Mouse (Mus musculus) heart, embryonic 16.5 days (tissue): ENCODE data around the gene Lrrc7. TPM values are rescaled to one million over a fixed set of nuclear protein-coding genes. Genes with fewer than 3 reads are reported as not detected.

Experiments
- ATAC-seq: fragments of 200-750 bp; cut with Nextera tagmentation; replicated peaks from 2 replicates; pipeline ENCODE4 v1.8.0; 2017; ENCODE audit warnings: moderate number of reproducible peaks; ENCODE audit not compliant: insufficient read depth, low FRiP score; ENCODE audit errors: extremely low read depth
- H3K27ac ChIP-seq: fragments of 300-500 bp; sonication (generic); 2 replicates; pipeline ENCODE4 v1.5.1; 2014; ENCODE audit warnings: mild to moderate bottlenecking, low read length, control low read depth, moderate library complexity
- H3K27me3 ChIP-seq: fragments of 300-500 bp; sonication (generic); 2 replicates; pipeline ENCODE4 v1.6.1; 2014; ENCODE audit warnings: low read length, mixed read lengths; ENCODE audit not compliant: control insufficient read depth, insufficient read depth
- H3K36me3 ChIP-seq: fragments of 300-500 bp; sonication (generic); 2 replicates; pipeline ENCODE4 v1.6.1; 2014; ENCODE audit not compliant: control insufficient read depth, insufficient read depth
- H3K4me1 ChIP-seq: fragments of 300-500 bp; sonication (generic); 2 replicates; pipeline ENCODE4 v1.6.1; 2014; ENCODE audit warnings: low read length, mixed read lengths; ENCODE audit not compliant: control insufficient read depth, insufficient read depth
- H3K4me2 ChIP-seq: fragments of 300-500 bp; sonication (generic); 2 replicates; pipeline ENCODE4 v1.6.1; 2014; ENCODE audit warnings: low read depth, mild to moderate bottlenecking, control low read depth, low read length
- H3K4me3 ChIP-seq: fragments of 300-500 bp; sonication (generic); 2 replicates; pipeline ENCODE4 v1.5.1; 2014; ENCODE audit warnings: mild to moderate bottlenecking, control low read depth, low read length
- H3K9ac ChIP-seq: fragments of 300-500 bp; sonication (generic); 2 replicates; pipeline ENCODE4 v1.6.1; 2014; ENCODE audit warnings: low read length, control low read depth
- H3K9me3 ChIP-seq: fragments of 300-500 bp; sonication (generic); replicated peaks from 2 replicates; pipeline ENCODE4 v1.6.1; 2016; ENCODE audit warnings: low read length; ENCODE audit not compliant: control insufficient read depth
- WGBS: fragments of 180-500 bp; shearing (Covaris S2); extraction: QIAGEN DNeasy Blood & Tissue Kit; methylation state at CpG from one replicate; pipeline ENCODE4 v1.1.7; 2014; 5-methylcytosine and 5-hydroxymethylcytosine counted together
- polyA plus RNA-seq: library from polyadenylated mRNA; unstranded; fragments of >200 nt; fragmentation: Nextera tagmentation; extraction: Ambion mirVana; gene quantifications from 2 replicates; pipeline ENCODE4 v1.2.1, GENCODE M21; 2015

Gene Lrrc7
- polyA plus RNA-seq, 1 experiment from 2014 or later: 0.11 TPM

- Histone ChIP-seq H3K4me1 (no peaks in the 10 kb centered on the region), H3K4me3 (no peak overlapping the region), H3K36me3 (no peaks in the 10 kb centered on the region), H3K27ac (no peak overlapping the region), H3K9ac (no peak overlapping the region), H3K27me3 (no peaks in the 10 kb centered on the region), H3K9me3 (no peaks in the 10 kb centered on the region), H3K4me2 (no peak overlapping the region)
- ATAC-seq: no peak
- 63% methylated on average over 5 of the region's 5 CpGs for WGBS
Observed at GRCm38 (mm10) chr3:158077828-158078227, 484.2 kb downstream of the Lrrc7 start.

GRCm38 (mm10) chr3:158077380-158077772, 484.6 kb downstream of the Lrrc7 start:
- WGBS: 31% methylated on average over 1 of the region's 1 CpGs
- Histone ChIP-seq H3K9ac (no peak overlapping the region), H3K9me3 (no peaks in the 10 kb centered on the region), H3K4me1 (no peaks in the 10 kb centered on the region), H3K4me3 (no peak overlapping the region), H3K36me3 (no peaks in the 10 kb centered on the region), H3K27me3 (no peaks in the 10 kb centered on the region), H3K27ac (no peak overlapping the region), H3K4me2 (no peak overlapping the region)
- no peak for ATAC-seq

- ATAC-seq: no peak
- Histone ChIP-seq H3K4me2 (no peak overlapping the region), H3K9ac (no peak overlapping the region), H3K9me3 (no peaks in the 10 kb centered on the region), H3K36me3 (no peaks in the 10 kb centered on the region), H3K27me3 (no peaks in the 10 kb centered on the region), H3K27ac (no peak overlapping the region), H3K4me3 (no peak overlapping the region), H3K4me1 (no peaks in the 10 kb centered on the region)
- 49% methylated on average over 4 of the region's 4 CpGs for WGBS
Observed at GRCm38 (mm10) chr3:158076685-158077379, 485.2 kb downstream of the Lrrc7 start.

- no peak for ATAC-seq
- Histone ChIP-seq H3K9ac (no peak overlapping the region), H3K4me2 (no peak overlapping the region), H3K4me1 (no peaks in the 10 kb centered on the region), H3K27ac (no peak overlapping the region), H3K36me3 (no peaks in the 10 kb centered on the region), H3K27me3 (no peaks in the 10 kb centered on the region), H3K4me3 (no peak overlapping the region), H3K9me3 (no peaks in the 10 kb centered on the region)
- WGBS: 70% methylated on average over 2 of the region's 2 CpGs
Observed at GRCm38 (mm10) chr3:158075004-158075403, 487.0 kb downstream of the Lrrc7 start.

- 57% methylated on average over 9 of the region's 9 CpGs for whole genome bisulfite sequencing
- ATAC-seq: no peak
- no peaks in the 10 kb centered on the region for H3K4me1 ChIP-seq
- H3K36me3 ChIP-seq: peaks cover 5% of the 10 kb centered on the region; the same call in 1 of the 2 replicates
- H3K4me2 ChIP-seq: no peak overlapping the region
- no peak overlapping the region for H3K4me3 ChIP-seq
- no peak overlapping the region for H3K9ac ChIP-seq
- H3K27ac ChIP-seq: no peak overlapping the region
- no peaks in the 10 kb centered on the region for H3K27me3 ChIP-seq
- no peaks in the 10 kb centered on the region for H3K9me3 ChIP-seq
Observed at GRCm38 (mm10) chr3:158068613-158069263, 493.3 kb downstream of the Lrrc7 start.

- H3K4me3 ChIP-seq: no peak overlapping the region
- no peak overlapping the region for H3K9ac ChIP-seq
- H3K27me3 ChIP-seq: no peaks in the 10 kb centered on the region
- H3K4me2 ChIP-seq: no peak overlapping the region
- peaks cover 8% of the 10 kb centered on the region; the same call in 1 of the 2 replicates for H3K36me3 ChIP-seq
- H3K9me3 ChIP-seq: no peaks in the 10 kb centered on the region
- H3K4me1 ChIP-seq: no peaks in the 10 kb centered on the region
- H3K27ac ChIP-seq: no peak overlapping the region
- ATAC-seq: no peak
- WGBS: 79% methylated on average over 7 of the region's 7 CpGs
Observed at GRCm38 (mm10) chr3:158067916-158068315, 494.1 kb downstream of the Lrrc7 start.

- no peak overlapping the region for H3K4me2 ChIP-seq
- no peaks in the 10 kb centered on the region for H3K27me3 ChIP-seq
- H3K4me3 ChIP-seq: no peak overlapping the region
- H3K4me1 ChIP-seq: no peaks in the 10 kb centered on the region
- H3K9ac ChIP-seq: no peak overlapping the region
- no peaks in the 10 kb centered on the region for H3K9me3 ChIP-seq
- WGBS: 95% methylated on average over 2 of the region's 2 CpGs
- ATAC-seq: no peak
- H3K27ac ChIP-seq: no peak overlapping the region
- H3K36me3 ChIP-seq: peaks cover 8% of the 10 kb centered on the region; the same call in 1 of the 2 replicates
Observed at GRCm38 (mm10) chr3:158065256-158065655, 496.8 kb downstream of the Lrrc7 start.

- Histone ChIP-seq H3K27me3 (no peaks in the 10 kb centered on the region), H3K36me3 (peaks cover 27% of the 10 kb centered on the region), H3K4me2 (no peak overlapping the region), H3K9ac (no peak overlapping the region), H3K4me1 (no peaks in the 10 kb centered on the region), H3K9me3 (no peaks in the 10 kb centered on the region), H3K27ac (no peak overlapping the region), H3K4me3 (no peak overlapping the region)
- 91% methylated on average over 5 of the region's 5 CpGs for WGBS
- ATAC-seq: no peak
Observed at GRCm38 (mm10) chr3:158061811-158062523, 500.1 kb downstream of the Lrrc7 start.
